Mouse (Mus musculus): Measurements from ENCODE around the gene Sfxn5.

Gene Sfxn5

DNA sequence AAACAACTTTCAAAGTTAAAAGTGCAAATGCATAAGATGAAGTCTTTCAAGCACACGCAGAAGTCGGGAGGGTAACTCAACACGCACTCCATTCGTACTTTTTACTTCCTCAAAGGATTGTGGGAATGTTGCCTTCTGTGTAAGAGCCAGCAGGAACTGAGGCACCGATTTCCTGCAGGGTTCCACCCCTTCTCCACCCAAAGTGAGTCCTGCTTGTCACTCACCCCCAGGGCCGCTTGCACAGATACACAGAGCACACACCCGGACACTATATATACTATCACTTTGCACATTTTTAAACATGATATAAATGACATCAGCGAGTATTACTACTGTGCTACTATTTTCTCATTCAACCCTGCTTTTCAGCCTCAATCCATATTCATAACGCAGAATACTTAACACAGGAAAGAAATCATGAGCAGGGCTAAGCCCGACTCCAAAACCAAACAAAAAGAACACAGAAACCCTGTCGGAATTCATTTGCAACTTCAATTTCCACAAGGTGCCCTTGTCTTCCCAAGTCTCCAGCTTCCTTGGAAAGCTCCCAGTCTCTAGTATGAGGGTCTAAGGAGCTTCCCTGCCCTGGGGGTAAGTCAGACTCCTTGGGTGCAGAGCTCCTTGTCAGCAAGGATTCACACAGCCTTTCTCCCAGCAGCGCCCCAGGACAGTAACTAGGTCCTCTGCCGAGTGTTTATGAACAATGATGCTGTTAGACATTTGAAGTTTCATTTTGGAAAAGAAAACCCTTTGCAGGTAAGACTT is 46.8 kb downstream of the Sfxn5 start:
- DNase-seq: no peak

DNA sequence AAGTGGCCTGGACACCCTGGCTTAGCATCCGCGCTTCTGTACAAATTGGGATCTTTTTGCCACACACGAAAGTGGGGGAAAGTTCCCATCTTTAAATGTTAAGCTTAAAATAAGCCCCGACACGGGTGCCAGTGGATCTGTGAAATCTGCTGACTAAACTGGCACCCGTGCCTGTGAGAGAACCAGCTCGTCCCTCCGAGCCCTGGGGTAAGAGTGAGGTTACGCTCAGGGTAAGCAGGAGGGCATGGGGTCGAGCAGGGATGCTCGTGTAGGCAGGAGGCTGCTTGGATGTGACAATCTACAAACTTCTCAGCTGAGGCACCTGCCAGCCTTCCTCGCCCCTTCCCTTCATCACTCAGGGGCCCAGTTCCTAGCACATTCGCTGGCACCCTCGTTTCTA is 52.4 kb downstream of the Sfxn5 start:
- no peak for DNase-seq

DNA sequence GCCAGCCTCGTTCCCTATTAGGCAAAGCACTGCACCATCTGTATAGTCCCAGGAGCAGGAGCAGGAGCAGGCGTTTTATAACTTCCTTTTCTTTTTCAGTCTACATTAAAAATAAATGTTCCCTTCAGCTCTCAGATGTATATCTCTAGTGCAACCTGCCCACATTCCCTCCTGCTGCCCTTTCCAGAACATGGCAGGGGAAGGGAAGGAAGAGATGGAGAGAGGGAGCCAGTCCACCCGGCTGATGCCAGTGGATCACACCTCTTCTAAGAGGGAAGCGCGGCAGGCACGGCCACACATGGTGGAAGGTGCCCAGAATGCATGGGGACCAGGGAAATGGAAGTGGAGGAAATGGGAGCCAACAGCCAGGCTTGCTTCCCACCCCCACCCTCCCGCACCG is 56.7 kb downstream of the Sfxn5 start:
- no peak for DNase-seq

- DNase-seq: no peak
These were observed 60.8 kb downstream of the Sfxn5 start for GRCm38 (mm10) chr6:85272436-85272835.

- DNase-seq: no peak
These were observed 67.2 kb downstream of the Sfxn5 start for GRCm38 (mm10) chr6:85266060-85266459.

GRCm38 (mm10) chr6:85264982-85265518 is 68.2 kb downstream of the Sfxn5 start:
- no peak for DNase-seq

DNA sequence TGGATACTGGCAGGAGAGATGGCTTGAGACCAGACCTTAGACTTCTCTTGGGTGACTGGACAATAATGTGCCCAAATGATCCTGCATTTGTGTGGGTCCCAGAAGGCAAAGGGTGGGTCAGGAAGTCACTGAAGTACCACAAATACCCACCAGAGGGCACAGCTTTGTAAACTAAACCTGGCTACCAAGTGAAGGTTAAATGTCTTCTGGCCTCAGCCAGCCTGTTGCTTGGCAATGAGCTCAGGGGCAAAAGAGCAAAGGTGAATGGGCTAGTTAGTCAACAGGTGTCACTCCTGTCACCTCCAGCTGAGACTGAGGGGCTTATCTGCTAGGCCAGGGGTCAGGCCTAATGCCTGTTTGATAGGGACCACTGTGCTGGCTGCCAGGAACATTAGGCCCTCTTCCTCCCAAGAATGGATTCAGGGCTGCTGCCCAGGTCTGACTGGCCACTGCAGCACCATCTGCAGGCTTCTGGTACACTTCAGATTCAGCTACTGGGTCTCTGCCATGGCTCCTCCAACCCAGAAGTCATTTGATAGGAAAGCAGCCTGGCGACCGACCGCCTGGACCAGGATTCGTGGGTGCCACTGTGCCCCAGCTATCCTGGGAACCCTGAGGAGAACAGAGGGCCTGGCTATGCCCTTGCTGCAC is 70.2 kb downstream of the Sfxn5 start:
- peak; percentile 69 to 77 for DNase-seq

GRCm38 (mm10) chr6:85259094-85259630 is 74.1 kb downstream of the Sfxn5 start:
- no peak for DNase-seq

GRCm38 (mm10) chr6:85255578-85255977 is 77.6 kb downstream of the Sfxn5 start:
- DNase-seq: no peak

- DNase-seq: peak; percentile 38 to 60
These were observed 79.2 kb downstream of the Sfxn5 start for GRCm38 (mm10) chr6:85253994-85254541.

DNA sequence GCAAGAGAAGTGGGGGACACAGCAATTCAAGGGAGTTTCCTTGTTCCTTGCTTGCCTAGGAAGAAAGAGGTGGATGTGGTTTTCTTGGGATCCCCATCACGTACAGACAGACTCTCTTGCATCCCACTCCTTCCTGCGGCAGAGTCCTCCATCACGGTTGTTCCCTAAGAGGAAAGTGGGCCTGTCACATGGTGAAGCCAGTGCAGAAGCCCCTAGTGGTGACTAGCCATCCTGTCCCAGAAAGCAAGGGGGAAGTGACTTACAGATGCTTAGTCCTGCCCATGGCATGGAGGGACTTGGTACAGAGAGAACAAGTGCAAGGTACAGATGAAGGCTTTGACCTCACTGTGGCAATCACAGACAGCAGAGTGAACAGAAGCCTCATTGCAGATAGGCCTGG is 79.9 kb downstream of the Sfxn5 start:
- no peak for DNase-seq

DNA sequence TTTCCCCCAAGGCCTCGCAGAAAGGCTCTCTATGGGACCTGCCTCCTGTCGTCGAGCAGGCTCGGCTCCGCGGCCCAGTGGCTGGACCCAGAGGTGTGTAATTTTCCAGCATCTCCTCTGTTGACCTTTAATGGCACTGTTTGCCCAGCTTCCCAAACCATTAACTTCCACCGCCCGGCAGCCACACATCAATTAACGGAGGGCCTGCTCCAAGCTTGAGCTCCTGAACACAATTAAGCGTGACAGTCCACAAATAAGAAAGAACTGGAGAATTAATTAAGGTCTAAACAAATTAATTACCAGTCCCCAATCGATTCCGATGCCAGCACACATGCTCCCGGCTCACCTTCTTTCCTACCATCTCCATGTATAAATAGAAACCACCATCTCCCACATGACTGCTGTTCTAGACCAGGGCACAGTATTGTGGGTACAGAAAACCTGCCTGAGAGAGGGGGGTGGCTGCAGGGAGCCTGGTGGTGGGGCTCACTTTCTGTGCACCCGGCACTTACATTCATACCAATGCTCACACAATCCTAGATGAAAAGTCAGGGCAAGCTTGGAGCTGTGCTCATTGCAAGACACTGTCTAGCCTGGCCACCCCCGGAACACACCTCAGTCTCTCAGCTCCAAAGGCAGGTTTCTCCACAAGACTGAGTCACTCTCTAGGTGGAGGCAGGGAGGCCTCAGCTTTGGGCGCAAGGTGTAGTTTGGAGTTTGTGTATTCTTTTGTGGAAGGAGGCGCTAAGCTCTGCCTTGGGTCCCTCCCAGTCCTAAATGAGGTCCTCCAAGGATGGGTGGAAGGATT is 80.8 kb downstream of the Sfxn5 start:
- peak; percentile 50 to 70 for DNase-seq

DNA sequence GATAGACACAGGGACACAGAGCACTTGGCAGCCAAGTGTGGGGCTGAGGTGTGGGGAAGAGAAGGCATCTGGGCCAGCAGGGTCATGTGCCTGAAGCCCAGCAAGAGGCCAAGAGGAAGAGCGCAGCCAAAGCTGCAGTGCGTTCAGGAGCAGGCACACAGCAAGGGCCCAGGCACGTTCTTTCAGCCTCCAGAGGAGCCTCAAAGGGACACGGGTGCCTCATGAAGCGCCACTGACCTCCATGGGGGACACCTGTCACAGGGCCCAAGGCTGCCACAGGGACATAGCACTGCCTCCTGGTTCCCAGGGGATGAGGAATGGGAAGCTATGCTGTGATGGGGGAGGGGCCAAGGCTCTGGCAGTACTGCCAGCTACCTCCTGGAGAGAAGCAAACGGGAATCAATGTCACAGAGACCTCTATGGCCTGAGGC is 82.4 kb downstream of the Sfxn5 start:
- peak in 1 of 2 experiments; percentile 40 for DNase-seq

- DNase-seq: no peak
These were observed 83.4 kb downstream of the Sfxn5 start for GRCm38 (mm10) chr6:85249821-85250220.

DNA sequence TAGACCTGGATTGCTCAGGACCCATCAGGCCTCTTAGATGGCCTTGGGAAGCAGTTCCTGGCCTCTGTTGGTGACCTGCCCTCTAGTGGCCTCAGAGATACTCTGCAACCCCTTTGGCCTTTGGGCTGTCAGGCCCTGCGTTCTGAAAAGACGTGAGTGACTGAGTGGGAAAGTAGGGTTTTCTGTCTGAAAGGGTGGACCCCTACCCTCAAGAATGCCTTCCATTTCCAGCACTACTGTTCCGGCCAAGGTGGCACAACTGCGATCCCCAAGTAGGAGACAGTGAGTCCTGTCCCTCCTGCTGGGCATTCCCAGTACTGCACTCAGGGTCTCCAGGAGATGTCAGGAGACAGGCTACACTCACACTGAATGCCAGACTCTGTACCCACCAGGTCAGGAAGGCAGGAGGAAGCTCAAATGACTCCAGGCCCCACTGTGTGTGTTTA is 94.2 kb downstream of the Sfxn5 start:
- peak; percentile 91 to 92 for DNase-seq

DNA sequence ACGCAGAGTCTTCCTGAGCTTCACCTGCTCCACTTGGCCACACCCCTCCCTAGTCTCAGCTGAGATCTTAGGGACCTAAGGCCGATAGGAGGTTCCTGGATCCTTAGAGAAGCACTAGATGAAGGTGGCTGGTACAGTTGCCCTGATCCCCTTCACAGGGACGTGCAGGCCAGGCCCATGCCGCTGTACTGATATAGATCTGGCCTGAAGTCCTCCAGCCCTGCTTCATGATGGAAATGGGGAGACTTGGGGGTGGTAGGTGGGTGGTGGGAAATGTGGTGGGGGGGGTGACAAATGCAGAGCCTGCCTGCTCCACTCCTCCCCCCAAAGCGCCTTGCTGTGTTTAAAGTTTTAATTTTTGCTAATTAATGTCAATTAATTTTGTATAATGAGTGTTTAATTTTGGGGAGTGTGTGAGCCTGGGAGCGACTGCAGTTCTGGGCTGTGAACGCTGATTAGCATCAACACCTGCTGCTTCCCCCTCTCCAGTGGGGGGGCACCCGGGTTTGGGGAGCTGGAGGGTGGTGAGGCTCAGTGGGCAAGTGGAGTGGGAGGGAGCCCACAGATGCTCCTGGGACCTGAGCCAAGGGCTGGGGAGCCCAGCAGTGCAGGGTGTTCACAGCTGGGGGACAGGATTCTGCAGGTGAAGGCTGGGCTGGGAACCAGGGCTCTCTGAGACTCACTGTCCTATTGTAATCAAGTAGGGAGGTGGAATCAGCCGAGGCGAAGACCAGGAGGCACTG is 95.5 kb downstream of the Sfxn5 start:
- DNase-seq: no peak

GRCm38 (mm10) chr6:85237001-85237400 is 96.2 kb downstream of the Sfxn5 start:
- peak; percentile 62 to 74 for DNase-seq

GRCm38 (mm10) chr6:85234796-85235195 is 98.4 kb downstream of the Sfxn5 start:
- no peak for DNase-seq

GRCm38 (mm10) chr6:85232836-85233623 is 100.2 kb downstream of the Sfxn5 start:
- DNase-seq: no peak

DNA sequence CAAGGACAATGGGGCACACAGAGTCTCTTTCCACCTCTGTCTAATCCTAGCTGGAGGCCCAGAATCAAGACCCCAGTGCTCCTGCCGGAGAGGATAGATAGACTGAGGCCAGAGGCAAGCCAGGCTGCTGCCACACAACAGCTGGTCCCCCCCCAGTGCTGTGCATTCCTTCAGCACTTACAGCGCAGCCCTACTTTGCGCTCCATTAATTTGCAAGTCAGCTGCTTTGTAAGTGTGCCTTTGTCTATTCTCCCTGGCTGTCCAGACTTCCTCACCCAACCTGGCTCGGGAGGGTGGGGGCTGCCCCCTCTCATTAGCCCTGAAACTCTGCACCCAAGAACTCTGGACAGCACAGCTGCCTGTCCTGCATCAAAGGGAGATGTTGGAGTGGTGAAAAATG is 101.2 kb downstream of the Sfxn5 start:
- peak; percentile 23 to 56 for DNase-seq

DNA sequence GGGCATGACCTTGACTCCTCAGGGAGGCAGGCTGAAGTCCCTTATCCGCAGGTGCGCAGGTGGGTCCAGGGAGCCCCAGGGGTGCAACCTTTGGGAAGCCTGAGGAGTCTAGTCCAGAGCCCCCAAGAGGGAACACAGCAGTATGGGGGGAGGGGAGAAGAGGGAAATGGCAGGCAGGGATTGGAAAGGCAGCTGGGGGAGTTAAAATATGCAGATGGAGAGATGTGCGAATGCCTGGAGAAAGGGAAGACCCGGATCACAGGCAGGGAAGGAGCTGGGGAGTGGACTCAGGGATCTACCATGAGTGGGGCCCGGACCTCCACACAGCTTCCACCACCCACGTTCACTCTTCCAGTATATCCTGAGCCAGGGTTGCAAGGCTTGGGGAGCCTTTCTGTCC is 101.8 kb downstream of the Sfxn5 start:
- DNase-seq: peak; percentile 41 to 62

Measured in kidney, postnatal 4 days (tissue).